Mouse (Mus musculus): ENCODE measurements around the gene Olfr490.

Gene Olfr490

DNA sequence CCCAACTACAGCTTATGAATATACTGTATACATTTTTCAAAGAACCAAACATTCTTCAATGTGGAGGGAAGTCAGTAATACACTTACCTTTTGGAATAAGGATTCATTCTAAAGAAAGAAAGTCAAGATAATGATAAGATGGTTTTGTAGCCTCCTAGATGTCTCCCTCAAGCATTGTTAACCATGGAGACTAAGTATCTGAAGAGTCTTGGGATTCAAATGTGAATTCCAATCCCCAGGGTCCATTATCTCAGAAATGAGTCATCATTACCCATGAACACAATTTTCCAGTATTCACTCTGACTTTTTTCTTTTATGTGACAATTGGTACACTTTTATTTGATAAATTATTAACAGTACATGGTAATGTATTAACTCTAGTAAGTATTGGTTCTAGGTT lies at the start of gene Olfr490:
TSS of gene Olfr490 (minus strand) at position 101 of the 400 bp plus-strand sequence.
- DNase-seq (ENCODE audit: low spot score): no peak

DNA sequence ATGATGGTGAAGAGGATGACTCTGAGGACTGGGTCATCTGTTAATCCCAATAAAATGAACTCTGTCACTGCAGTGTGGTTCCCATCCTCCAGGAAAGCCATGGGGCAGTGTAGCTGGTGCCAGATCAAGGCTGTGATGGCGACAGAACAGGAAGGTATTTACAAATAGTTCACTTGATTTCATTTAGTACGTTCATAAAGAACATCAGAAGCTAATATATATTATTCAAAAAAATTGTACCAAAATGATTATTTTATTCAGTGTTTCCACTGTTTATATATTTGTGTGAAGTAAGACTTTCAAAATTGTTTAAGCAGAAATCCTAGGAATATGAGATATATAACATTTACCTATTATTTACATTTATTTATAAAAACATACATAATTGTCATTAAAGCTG lies 34.8 kb upstream of the Olfr490 start, which contains the start of gene Olfr492:
TSS of gene Olfr492 (minus strand) at position 101 of the 400 bp plus-strand sequence.
- no peak for DNase-seq (ENCODE audit: low spot score)

DNA sequence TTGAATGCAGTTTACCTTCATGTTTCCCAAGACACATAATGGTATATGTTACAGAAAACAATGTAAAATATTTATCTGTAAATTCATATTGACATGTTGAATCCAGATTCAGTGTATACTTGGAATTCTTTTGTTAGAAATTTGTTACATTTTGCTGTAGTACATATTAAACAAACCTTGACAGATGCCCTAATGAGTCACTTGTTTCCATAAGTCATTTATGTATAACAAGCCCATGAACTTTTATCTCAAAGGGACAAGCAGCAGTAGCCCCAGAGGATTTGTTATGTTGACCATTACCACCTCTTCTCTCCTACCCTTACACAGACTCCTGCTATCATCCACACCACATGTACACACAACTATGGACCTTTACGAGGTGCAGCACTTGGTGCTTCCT lies 24.4 kb upstream of the Olfr490 start, which contains the start of gene Olfr491:
TSS of gene Olfr491 (plus strand) at position 301 of the 400 bp plus-strand sequence.
- DNase-seq (ENCODE audit: low spot score): no peak

DNA sequence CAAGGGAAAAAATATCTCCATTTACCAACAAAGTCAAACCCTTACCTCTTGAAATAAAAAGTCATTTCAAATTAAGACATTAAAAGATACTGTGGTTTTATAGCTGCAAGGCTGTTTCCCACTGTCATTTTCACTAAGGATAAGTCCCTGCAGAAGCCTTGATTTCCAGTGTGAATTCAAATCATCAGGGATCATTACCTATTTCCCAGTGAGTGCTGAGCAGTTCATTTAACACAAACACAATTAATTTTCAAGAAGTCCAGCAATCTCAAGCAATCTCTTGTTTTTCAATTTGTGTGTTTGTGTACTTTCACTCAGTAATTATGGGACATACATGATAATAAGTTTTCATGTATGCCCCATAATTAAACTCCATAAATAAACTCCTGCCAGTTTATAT lies 30.5 kb downstream of the Olfr490 start, which contains the start of gene Olfr488:
TSS of gene Olfr488 (minus strand) at position 101 of the 400 bp plus-strand sequence.
- DNase-seq (ENCODE audit: low spot score): no peak
